Mouse (Mus musculus): ENCODE results near the gene Spg20.

DNA sequence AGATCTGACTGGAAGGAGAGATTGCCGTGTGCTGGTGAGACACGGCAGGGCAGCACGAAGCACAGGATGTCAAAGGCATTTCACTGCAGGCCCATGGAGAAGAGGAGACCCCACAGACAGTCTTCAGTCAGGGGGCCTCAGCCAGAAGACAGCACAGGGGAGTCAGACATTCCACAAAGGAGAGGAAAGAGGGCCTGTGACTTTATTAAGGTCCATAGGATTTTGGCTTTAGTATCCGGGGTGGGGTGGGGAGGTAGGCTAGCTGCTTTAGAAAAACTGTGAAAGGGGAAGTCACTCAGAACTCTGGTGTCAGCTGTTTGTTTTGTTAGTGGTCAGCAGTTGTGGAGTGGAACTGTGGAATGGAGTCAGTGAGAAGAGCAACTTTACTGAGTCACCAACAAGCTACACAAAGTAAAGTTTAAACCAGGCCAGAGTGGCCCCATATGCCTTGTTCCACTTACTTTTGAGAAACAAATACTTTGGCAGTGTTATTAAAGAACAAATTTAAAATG, 17.3 kb downstream of the Spg20 start:
- TF ChIP-seq TAL1 (IDR thresholded peaks at IDR 0.05; ENCODE audit: low read length) (no peak), EP300 (IDR thresholded peaks at IDR 0.05; ENCODE audit: low read depth in 1 of 2, low read length in 2 of 2) (no peak)
